Mouse (Mus musculus) lung, embryonic 14.5 days (tissue): Measurements from ENCODE around the gene Xylt1. TPM values are rescaled to one million over a fixed set of nuclear protein-coding genes. Genes with fewer than 3 reads are reported as not detected.

ENCODE experiments used
- ATAC-seq: fragments of 200-750 bp; cut with Nextera tagmentation; 2 replicates; pipeline ENCODE4 v1.8.0; 2017; ENCODE audit warnings: mild to moderate bottlenecking, moderate TSS enrichment, moderate library complexity; ENCODE audit not compliant: insufficient read depth
- DNase-seq: peaks from one replicate; pipeline ENCODE4 v3.0.0-alpha.2; 2015
- H3K27ac ChIP-seq: fragments of 300-500 bp; sonication (generic); 2 replicates; pipeline ENCODE4 v1.5.1; 2014; ENCODE audit warnings: low read depth, mild to moderate bottlenecking, moderate library complexity
- H3K27me3 ChIP-seq: fragments of 300-500 bp; sonication (generic); 2 replicates; pipeline ENCODE4 v1.6.1; 2014; ENCODE audit warnings: low read length, control low read depth; ENCODE audit not compliant: insufficient read depth
- H3K36me3 ChIP-seq: fragments of 300-500 bp; sonication (generic); 2 replicates; pipeline ENCODE4 v1.6.1; 2014; ENCODE audit warnings: control low read depth; ENCODE audit not compliant: insufficient read depth
- H3K4me1 ChIP-seq: fragments of 300-500 bp; sonication (generic); 2 replicates; pipeline ENCODE4 v1.6.1; 2014; ENCODE audit warnings: antibody characterized with exemption, control low read depth; ENCODE audit not compliant: insufficient read depth
- H3K4me2 ChIP-seq: fragments of 300-500 bp; sonication (generic); 2 replicates; pipeline ENCODE4 v1.6.1; 2014; ENCODE audit warnings: mild to moderate bottlenecking
- H3K4me3 ChIP-seq: fragments of 300-500 bp; sonication (generic); 2 replicates; pipeline ENCODE4 v1.5.1; 2014; ENCODE audit warnings: low read depth, low read length
- H3K9ac ChIP-seq: fragments of 300-500 bp; sonication (generic); 2 replicates; pipeline ENCODE4 v1.6.1; 2014
- H3K9me3 ChIP-seq: fragments of 300-500 bp; sonication (generic); 2 replicates; pipeline ENCODE4 v1.6.1; 2016; ENCODE audit warnings: low read depth, low read length, control low read depth
- CTCF ChIP-seq: IDR thresholded peaks from 2 replicates; pipeline ENCODE4 v1.5.1; 2016; ENCODE audit warnings: antibody characterized with exemption, low read depth
- WGBS: fragments of 180-500 bp; shearing (Covaris S2); extraction: QIAGEN DNeasy Blood & Tissue Kit; methylation state at CpG from one replicate; pipeline ENCODE4 v1.1.7; 2014; 5-methylcytosine and 5-hydroxymethylcytosine counted together
- polyA plus RNA-seq: library from polyadenylated mRNA; unstranded; fragments of >200 nt; fragmentation: Nextera tagmentation; extraction: Ambion mirVana; gene quantifications from 2 replicates; pipeline ENCODE4 v1.2.1, GENCODE M21; 2014

Xylt1 gene
- polyA plus RNA-seq, 1 experiment from 2014 or later, result 1.0 TPM

- no peak for TF ChIP-seq CTCF
- Histone ChIP-seq H3K4me3 (no peak overlapping the region), H3K36me3 (no peaks in the 10 kb centered on the region), H3K27me3 (no peaks in the 10 kb centered on the region), H3K27ac (no peak overlapping the region), H3K4me2 (no peak overlapping the region), H3K4me1 (no peaks in the 10 kb centered on the region), H3K9me3 (no peaks in the 10 kb centered on the region), H3K9ac (no peak overlapping the region)
- DNase-seq (no peak), ATAC-seq (no peak)
- 79% methylated on average over 6 of the region's 6 CpGs for WGBS
Measured at GRCm38 (mm10) chr7:117587234-117587929, 206.6 kb downstream of the Xylt1 start.

DNA sequence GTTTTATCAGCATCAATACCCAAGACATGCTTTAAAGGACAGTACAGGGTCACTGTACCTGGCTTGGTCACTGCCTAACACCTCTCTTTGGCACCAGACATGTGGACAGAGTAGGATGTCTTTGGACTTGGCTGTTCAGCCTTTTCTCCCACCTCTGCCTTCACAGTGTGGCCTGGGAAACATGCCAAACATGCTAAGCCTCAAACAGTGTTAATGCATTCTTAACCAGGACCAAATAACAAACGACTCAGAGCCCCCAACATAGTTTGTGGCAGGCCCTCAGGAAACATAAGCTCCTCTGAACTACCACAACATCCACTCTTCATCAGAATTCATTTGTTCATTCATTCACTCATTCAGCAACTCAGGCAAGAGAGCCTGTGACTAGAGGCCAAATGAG is 207.6 kb downstream of the Xylt1 start:
- ATAC-seq, result no peak
- Histone ChIP-seq H3K4me3 (no peak overlapping the region), H3K27me3 (no peaks in the 10 kb centered on the region), H3K9ac (no peak overlapping the region), H3K4me1 (no peaks in the 10 kb centered on the region), H3K9me3 (no peaks in the 10 kb centered on the region), H3K4me2 (no peak overlapping the region), H3K27ac (no peak overlapping the region), H3K36me3 (no peaks in the 10 kb centered on the region; the same call in 1 of the 2 replicates)
- DNase-seq, result peak; percentile 32
- no peak for TF ChIP-seq CTCF
- WGBS, result 41% methylated on average over 1 of the region's 1 CpGs

DNA sequence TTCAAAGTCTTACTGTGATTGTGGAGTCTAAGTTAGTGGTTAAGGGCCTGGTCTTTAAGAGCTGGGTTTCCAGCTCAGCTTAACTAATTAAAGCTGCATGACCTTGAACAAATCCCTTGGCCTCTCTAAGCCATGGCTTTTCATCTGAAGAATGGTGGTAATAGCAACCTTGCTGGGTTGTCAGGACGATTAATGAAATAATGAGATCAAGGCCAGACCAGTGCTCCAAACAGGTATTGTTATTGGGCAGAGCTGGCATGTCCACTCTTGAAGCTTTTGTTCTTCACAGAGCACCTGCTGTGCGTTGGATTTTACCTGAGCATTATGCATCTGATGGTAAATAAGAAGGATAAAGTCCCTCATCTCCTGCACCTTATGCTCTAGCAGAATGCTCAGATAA is 208.6 kb downstream of the Xylt1 start:
- no peak overlapping the region for H3K4me3 ChIP-seq
- no peak overlapping the region for H3K4me2 ChIP-seq
- H3K27me3 ChIP-seq, result no peaks in the 10 kb centered on the region
- no peaks in the 10 kb centered on the region; the same call in 1 of the 2 replicates for H3K36me3 ChIP-seq
- no peak overlapping the region for H3K9ac ChIP-seq
- DNase-seq (no peak), ATAC-seq (no peak)
- no peak for TF ChIP-seq CTCF
- no peak overlapping the region for H3K27ac ChIP-seq
- no peaks in the 10 kb centered on the region for H3K4me1 ChIP-seq
- 87% methylated on average over 2 of the region's 2 CpGs for WGBS
- no peaks in the 10 kb centered on the region for H3K9me3 ChIP-seq

DNA sequence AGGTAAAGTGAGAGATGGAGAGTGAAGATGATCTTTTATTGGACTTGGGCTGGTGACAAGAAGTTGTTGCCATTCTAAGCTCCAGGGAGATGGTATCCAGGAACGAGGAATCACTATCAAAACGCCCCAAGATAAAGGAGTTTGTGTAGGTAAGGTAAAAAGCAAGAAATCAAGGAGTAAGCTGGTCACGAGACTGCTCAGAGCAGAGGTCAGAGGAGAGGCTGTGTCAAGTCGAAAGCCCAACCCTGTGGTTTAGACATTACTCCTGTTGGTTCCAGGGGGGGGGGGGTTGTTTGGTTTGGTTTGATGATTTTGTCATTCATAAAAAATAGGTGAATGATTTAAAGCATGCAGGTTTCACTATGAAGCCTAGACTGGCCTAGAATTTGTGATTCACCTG is 209.0 kb downstream of the Xylt1 start:
- no peaks in the 10 kb centered on the region for H3K27me3 ChIP-seq
- H3K9me3 ChIP-seq, result no peaks in the 10 kb centered on the region
- ATAC-seq (no peak), DNase-seq (no peak)
- H3K4me2 ChIP-seq, result no peak overlapping the region
- no peaks in the 10 kb centered on the region; the same call in 1 of the 2 replicates for H3K36me3 ChIP-seq
- H3K9ac ChIP-seq, result no peak overlapping the region
- H3K4me3 ChIP-seq, result no peak overlapping the region
- no peaks in the 10 kb centered on the region for H3K4me1 ChIP-seq
- TF ChIP-seq CTCF, result no peak
- 63% methylated on average over 4 of the region's 4 CpGs for WGBS
- no peak overlapping the region for H3K27ac ChIP-seq

DNA sequence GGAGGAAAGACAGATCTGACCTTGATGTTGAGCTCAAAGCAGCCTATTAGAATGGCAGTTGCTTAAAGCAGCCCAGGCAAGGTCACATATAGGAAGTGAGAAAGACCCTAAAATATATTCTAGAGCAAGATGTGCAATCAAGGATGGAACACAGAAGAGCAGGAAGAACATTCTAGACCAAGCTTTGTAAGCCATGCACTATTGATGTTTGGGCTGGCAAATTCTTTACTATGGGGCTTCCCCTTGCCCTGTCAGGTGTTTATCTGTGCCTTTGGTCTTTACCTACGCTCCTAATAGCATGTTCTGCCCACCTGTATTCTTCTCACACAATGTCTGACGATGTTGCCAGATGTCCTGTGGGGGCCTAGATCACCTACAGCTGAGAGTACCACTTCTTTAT is 213.4 kb downstream of the Xylt1 start:
- H3K9ac ChIP-seq, result no peak overlapping the region
- TF ChIP-seq CTCF, result no peak
- ATAC-seq, result no peak
- 86% methylated on average over 2 of the region's 2 CpGs for WGBS
- H3K9me3 ChIP-seq, result no peaks in the 10 kb centered on the region
- no peaks in the 10 kb centered on the region for H3K4me1 ChIP-seq
- no peak overlapping the region for H3K4me2 ChIP-seq
- no peak overlapping the region for H3K4me3 ChIP-seq
- H3K27me3 ChIP-seq, result no peaks in the 10 kb centered on the region
- H3K36me3 ChIP-seq, result no peaks in the 10 kb centered on the region; the same call in 1 of the 2 replicates
- H3K27ac ChIP-seq, result no peak overlapping the region
- DNase-seq, result no peak

DNA sequence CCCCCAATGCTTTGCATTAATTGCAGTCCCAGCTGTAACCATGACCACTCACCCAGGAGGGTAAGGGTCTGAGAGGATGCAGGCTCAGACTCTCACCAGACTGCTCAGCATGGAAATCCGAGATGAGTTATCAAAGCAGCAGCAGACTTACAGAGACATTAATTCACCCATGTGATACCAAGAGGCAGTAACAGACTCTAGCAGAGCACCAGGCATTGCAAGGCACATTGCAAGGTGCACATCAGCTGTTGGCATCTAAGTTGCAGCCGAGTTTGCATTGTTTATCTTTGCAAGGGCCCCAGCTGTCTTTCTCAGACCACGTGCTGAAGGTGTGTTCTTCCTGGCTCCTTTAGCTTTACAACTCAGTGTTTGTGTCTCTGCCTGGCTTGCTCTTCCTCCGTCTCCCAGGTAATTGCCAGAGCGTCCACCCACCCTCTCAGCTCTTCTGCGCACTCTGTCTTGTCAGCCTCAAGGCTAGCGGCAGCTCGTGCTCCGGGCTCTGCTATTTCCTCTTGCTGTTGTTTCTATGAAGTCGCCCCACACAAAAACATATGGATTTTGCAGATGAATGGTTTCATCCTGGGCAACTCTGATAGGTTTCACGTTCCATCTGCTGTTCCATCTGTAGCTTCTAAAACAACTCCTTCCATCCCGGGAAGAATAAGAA is 214.4 kb downstream of the Xylt1 start:
- no peaks in the 10 kb centered on the region; the same call in 1 of the 2 replicates for H3K36me3 ChIP-seq
- H3K27ac ChIP-seq, result no peak overlapping the region
- 55% methylated on average over 12 of the region's 12 CpGs for WGBS
- H3K4me2 ChIP-seq, result no peak overlapping the region
- no peaks in the 10 kb centered on the region for H3K4me1 ChIP-seq
- H3K9me3 ChIP-seq, result no peaks in the 10 kb centered on the region
- DNase-seq (no peak), ATAC-seq (no peak)
- H3K9ac ChIP-seq, result no peak overlapping the region
- H3K27me3 ChIP-seq, result no peaks in the 10 kb centered on the region
- no peak for TF ChIP-seq CTCF
- H3K4me3 ChIP-seq, result no peak overlapping the region

DNA sequence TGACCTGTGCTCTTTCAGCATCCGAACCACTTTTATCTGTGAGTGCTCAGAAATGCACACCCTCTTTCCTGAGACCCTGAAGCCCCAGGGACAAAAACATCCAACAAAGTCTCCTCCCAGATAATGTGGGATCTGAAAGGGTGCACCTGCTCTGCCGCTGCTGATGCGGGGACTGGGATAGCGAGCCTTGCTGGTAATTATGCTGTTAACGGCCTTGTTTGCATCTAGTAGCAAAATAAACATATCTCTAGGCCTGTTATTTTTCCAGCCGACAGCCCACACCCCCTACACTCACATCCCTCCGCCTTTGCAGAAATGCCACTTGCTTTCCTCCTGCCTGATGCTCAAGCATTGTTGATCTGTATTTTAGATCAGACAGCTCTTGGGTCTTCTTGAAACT is 219.7 kb downstream of the Xylt1 start:
- H3K27me3 ChIP-seq, result no peaks in the 10 kb centered on the region
- no peak for TF ChIP-seq CTCF
- ATAC-seq (no peak), DNase-seq (no peak)
- no peak overlapping the region for H3K4me2 ChIP-seq
- no peak overlapping the region for H3K4me3 ChIP-seq
- no peaks in the 10 kb centered on the region for H3K4me1 ChIP-seq
- H3K27ac ChIP-seq, result no peak overlapping the region
- 23% methylated on average over 7 of the region's 7 CpGs for WGBS
- H3K36me3 ChIP-seq, result no peaks in the 10 kb centered on the region
- no peak overlapping the region for H3K9ac ChIP-seq
- no peaks in the 10 kb centered on the region for H3K9me3 ChIP-seq
